Mouse (Mus musculus) liver, embryonic 12.5 days (tissue): Measurements from ENCODE around the gene Ugcg. TPM values are rescaled to one million over a fixed set of nuclear protein-coding genes. Genes with fewer than 3 reads are reported as not detected.
"Not testable (repeated sequence)": the region's sequence is repeated elsewhere in the genome, so short reads cannot be mapped to it uniquely, and the experiment has no call there.

Experiments
- ATAC-seq: fragments of 200-750 bp; cut with Nextera tagmentation; 2 replicates; pipeline ENCODE4 v1.8.0; 2017; ENCODE audit warnings: moderate number of reproducible peaks, mild to moderate bottlenecking, moderate library complexity
- H3K27ac ChIP-seq: fragments of 300-500 bp; sonication (generic); 2 replicates; pipeline ENCODE4 v1.5.1; 2016; ENCODE audit warnings: mild to moderate bottlenecking
- H3K27me3 ChIP-seq: fragments of 300-500 bp; sonication (generic); replicated peaks from 2 replicates; pipeline ENCODE4 v1.6.1; 2016; ENCODE audit warnings: mild to moderate bottlenecking, moderate library complexity
- H3K36me3 ChIP-seq: fragments of 300-500 bp; sonication (generic); 2 replicates; pipeline ENCODE4 v1.6.1; 2016; ENCODE audit warnings: mild to moderate bottlenecking, moderate library complexity
- H3K4me1 ChIP-seq: fragments of 300-500 bp; sonication (generic); 2 replicates; pipeline ENCODE4 v1.6.1; 2016
- H3K4me2 ChIP-seq: fragments of 300-500 bp; sonication (generic); 2 replicates; pipeline ENCODE4 v1.6.1; 2016; ENCODE audit warnings: mild to moderate bottlenecking, moderate library complexity
- H3K4me3 ChIP-seq: fragments of 300-500 bp; sonication (generic); 2 replicates; pipeline ENCODE4 v1.5.1; 2016; ENCODE audit warnings: mild to moderate bottlenecking, moderate library complexity
- H3K9ac ChIP-seq: fragments of 300-500 bp; sonication (generic); 2 replicates; pipeline ENCODE4 v1.6.1; 2016; ENCODE audit warnings: mild to moderate bottlenecking, moderate library complexity
- H3K9me3 ChIP-seq: fragments of 300-500 bp; sonication (generic); replicated peaks from 2 replicates; pipeline ENCODE4 v1.6.1; 2016; ENCODE audit warnings: mild to moderate bottlenecking, moderate library complexity
- WGBS: fragments of 180-500 bp; shearing (Covaris S2); methylation state at CpG from one replicate; pipeline ENCODE4 v1.1.7; 2016; ENCODE audit not compliant: insufficient replicate concordance; 5-methylcytosine and 5-hydroxymethylcytosine counted together
- polyA plus RNA-seq: library from polyadenylated mRNA; unstranded; fragments of >200 nt; fragmentation: Nextera tagmentation; extraction: Ambion mirVana; gene quantifications from 2 replicates; pipeline ENCODE4 v1.2.1, GENCODE M21; 2016

Ugcg gene
- polyA plus RNA-seq, 1 experiment from 2014 or later, result 14.4 TPM

- peak overlapping the region; percentile 37; the same call in 1 of the 2 replicates for H3K9ac ChIP-seq
- 11% methylated on average over 1 of the region's 1 CpGs for WGBS
- no peaks in the 10 kb centered on the region for H3K9me3 ChIP-seq
- no peaks in the 10 kb centered on the region for H3K36me3 ChIP-seq
- no peaks in the 10 kb centered on the region for H3K27me3 ChIP-seq
- ATAC-seq, result peak; percentile 87
- peak overlapping the region; percentile 95 for H3K27ac ChIP-seq
- peaks cover 91% of the 10 kb centered on the region for H3K4me1 ChIP-seq
- no peak overlapping the region for H3K4me3 ChIP-seq
- H3K4me2 ChIP-seq, result peak overlapping the region; percentile 40
Observed at GRCm38 (mm10) chr4:59247545-59247944, 58.5 kb downstream of the Ugcg start.

- Histone ChIP-seq H3K4me1 (peaks cover 91% of the 10 kb centered on the region), H3K4me3 (no peak overlapping the region), H3K4me2 (peak overlapping the region; percentile 40), H3K9ac (peak overlapping the region; percentile 37; the same call in 1 of the 2 replicates), H3K27ac (peak overlapping the region; percentile 95), H3K36me3 (no peaks in the 10 kb centered on the region), H3K27me3 (no peaks in the 10 kb centered on the region), H3K9me3 (no peaks in the 10 kb centered on the region)
- peak; percentile 47; the same call in 1 of the 2 replicates for ATAC-seq
Observed at GRCm38 (mm10) chr4:59248035-59248434, 59.0 kb downstream of the Ugcg start.

GRCm38 (mm10) chr4:59252386-59253054, 63.5 kb downstream of the Ugcg start:
- Histone ChIP-seq H3K4me2 (no peak overlapping the region), H3K4me1 (peaks cover 61% of the 10 kb centered on the region), H3K27me3 (no peaks in the 10 kb centered on the region), H3K4me3 (no peak overlapping the region), H3K36me3 (no peaks in the 10 kb centered on the region), H3K9me3 (no peaks in the 10 kb centered on the region), H3K9ac (peak overlapping the region; percentile 5; the same call in 1 of the 2 replicates), H3K27ac (peak overlapping the region; percentile 55)
- WGBS, result 65% methylated on average over 6 of the region's 6 CpGs
- ATAC-seq, result no peak

GRCm38 (mm10) chr4:59253055-59253434, 64.0 kb downstream of the Ugcg start:
- H3K9ac ChIP-seq, result peak overlapping the region; percentile 5; the same call in 1 of the 2 replicates

GRCm38 (mm10) chr4:59254397-59254796, 65.3 kb downstream of the Ugcg start:
- Histone ChIP-seq H3K4me3 (no peak overlapping the region), H3K4me2 (no peak overlapping the region), H3K4me1 (peaks cover 51% of the 10 kb centered on the region), H3K9me3 (no peaks in the 10 kb centered on the region), H3K9ac (no peak overlapping the region), H3K27me3 (no peaks in the 10 kb centered on the region), H3K36me3 (no peaks in the 10 kb centered on the region), H3K27ac (peak overlapping the region; percentile 52)
- WGBS, result 63% methylated on average over 6 of the region's 6 CpGs
- no peak for ATAC-seq

More at GRCm38 (mm10) chr4:59253055-59253434, 64.0 kb downstream of the Ugcg start:
- Histone ChIP-seq H3K4me1 (peaks cover 56% of the 10 kb centered on the region), H3K36me3 (no peaks in the 10 kb centered on the region), H3K27ac (peak overlapping the region; percentile 55), H3K4me2 (no peak overlapping the region), H3K9me3 (no peaks in the 10 kb centered on the region), H3K27me3 (no peaks in the 10 kb centered on the region), H3K4me3 (no peak overlapping the region)
- WGBS, result 31% methylated on average over 5 of the region's 5 CpGs
- ATAC-seq, result peak; percentile 65

GRCm38 (mm10) chr4:59255988-59256387, 66.9 kb downstream of the Ugcg start:
- Histone ChIP-seq H3K27ac (no peak overlapping the region), H3K9me3 (no peaks in the 10 kb centered on the region), H3K9ac (no peak overlapping the region), H3K4me2 (no peak overlapping the region), H3K36me3 (no peaks in the 10 kb centered on the region), H3K4me3 (no peak overlapping the region), H3K27me3 (no peaks in the 10 kb centered on the region), H3K4me1 (peaks cover 53% of the 10 kb centered on the region)
- 60% methylated on average over 5 of the region's 5 CpGs for whole genome bisulfite sequencing
- no peak for ATAC-seq

- H3K36me3 ChIP-seq, result no peaks in the 10 kb centered on the region
- H3K4me2 ChIP-seq, result no peak overlapping the region
- no peak for ATAC-seq
- H3K27me3 ChIP-seq, result no peaks in the 10 kb centered on the region
- H3K9me3 ChIP-seq, result no peaks in the 10 kb centered on the region
- H3K9ac ChIP-seq, result no peak overlapping the region
- H3K4me3 ChIP-seq, result no peak overlapping the region
- peaks cover 52% of the 10 kb centered on the region for H3K4me1 ChIP-seq
- 71% methylated on average over 3 of the region's 3 CpGs for WGBS
- H3K27ac ChIP-seq, result no peak overlapping the region
Observed at GRCm38 (mm10) chr4:59257866-59258265, 68.8 kb downstream of the Ugcg start.

GRCm38 (mm10) chr4:59258771-59259170, 69.7 kb downstream of the Ugcg start:
- 52% methylated on average over 2 of the region's 2 CpGs for WGBS
- Histone ChIP-seq H3K9ac (no peak overlapping the region), H3K36me3 (no peaks in the 10 kb centered on the region)

GRCm38 (mm10) chr4:59259806-59260205, 70.7 kb downstream of the Ugcg start:
- no peak overlapping the region for H3K4me2 ChIP-seq
- 0 out of 2 replicates have a peak overlapping the region, but pooled peaks have one; percentile 22 for H3K9ac ChIP-seq
- no peaks in the 10 kb centered on the region for H3K36me3 ChIP-seq
- no peaks in the 10 kb centered on the region for H3K27me3 ChIP-seq
- 68% methylated on average over 1 of the region's 1 CpGs for WGBS
- ATAC-seq, result peak; percentile 41; the same call in 1 of the 2 replicates
- no peak overlapping the region for H3K4me3 ChIP-seq
- H3K9me3 ChIP-seq, result no peaks in the 10 kb centered on the region
- peaks cover 53% of the 10 kb centered on the region for H3K4me1 ChIP-seq
- H3K27ac ChIP-seq, result peak overlapping the region; percentile 24

More at GRCm38 (mm10) chr4:59258771-59259170, 69.7 kb downstream of the Ugcg start:
- Histone ChIP-seq H3K27ac (no peak overlapping the region), H3K4me3 (no peak overlapping the region), H3K9me3 (no peaks in the 10 kb centered on the region), H3K4me1 (peaks cover 50% of the 10 kb centered on the region), H3K27me3 (no peaks in the 10 kb centered on the region), H3K4me2 (no peak overlapping the region)
- ATAC-seq, result no peak

GRCm38 (mm10) chr4:59260871-59261515, 71.9 kb downstream of the Ugcg start:
- Histone ChIP-seq H3K27ac (peak overlapping the region; percentile 55), H3K4me2 (peak overlapping the region; percentile 36), H3K36me3 (no peaks in the 10 kb centered on the region), H3K9ac (no peak overlapping the region), H3K4me1 (peaks cover 61% of the 10 kb centered on the region), H3K9me3 (no peaks in the 10 kb centered on the region), H3K27me3 (no peaks in the 10 kb centered on the region), H3K4me3 (peak overlapping the region; percentile 3; the same call in 1 of the 2 replicates)
- 46% methylated on average over 13 of the region's 13 CpGs for WGBS
- no peak for ATAC-seq

- not testable (repeated sequence) for H3K9ac ChIP-seq, H3K9me3 ChIP-seq, ATAC-seq, H3K4me2 ChIP-seq, H3K36me3 ChIP-seq, H3K27me3 ChIP-seq, H3K4me3 ChIP-seq
- WGBS, result 74% methylated on average over 3 of the region's 10 CpGs
- H3K4me1 ChIP-seq, result peaks cover 61% of the 10 kb centered on the region
- H3K27ac ChIP-seq, result 0 out of 2 replicates have a peak overlapping the region, but pooled peaks have one; percentile 11
Observed at GRCm38 (mm10) chr4:59261582-59261981, 72.5 kb downstream of the Ugcg start.

- Histone ChIP-seq H3K27me3 (no peaks in the 10 kb centered on the region), H3K36me3 (no peaks in the 10 kb centered on the region), H3K9me3 (no peaks in the 10 kb centered on the region), H3K4me1 (peaks cover 61% of the 10 kb centered on the region), H3K9ac (no peak overlapping the region), H3K27ac (0 out of 2 replicates have a peak overlapping the region, but pooled peaks have one; percentile 11), H3K4me2 (no peak overlapping the region), H3K4me3 (no peak overlapping the region)
- WGBS, result 64% methylated on average over 6 of the region's 6 CpGs
- ATAC-seq, result no peak
Observed at GRCm38 (mm10) chr4:59262156-59262555, 73.1 kb downstream of the Ugcg start.
